Mouse (Mus musculus) small intestine, adult 2 months (tissue): ENCODE results near the gene Paqr6.
A peak's percentile ranks its signal among the peaks of the same experiment; 100 is the strongest.

Experiments used
- CTCF ChIP-seq: fragments of 200-500 bp; IDR thresholded peaks from 2 replicates; pipeline ENCODE4 v1.5.1; 2012; ENCODE audit warnings: low read depth, mild to moderate bottlenecking, control low read depth, inconsistent platforms, low read length, moderate library complexity, mixed read lengths; ENCODE audit not compliant: insufficient replicate concordance, insufficient read length; ENCODE audit errors: extremely low read depth
- POLR2A ChIP-seq: fragments of 200-500 bp; IDR thresholded peaks from 2 replicates; pipeline ENCODE4 v1.6.1; 2012; ENCODE audit warnings: low read depth, mild to moderate bottlenecking, control low read depth, inconsistent platforms, low read length, moderate library complexity

- peak; percentile 45; the same call in 1 of the 2 replicates for TF ChIP-seq CTCF
- TF ChIP-seq POLR2A = no peak
These were observed 42.7 kb downstream of the Paqr6 start for GRCm38 (mm10) chr3:88407090-88407489.
